Mouse (Mus musculus): ENCODE measurements around the gene Banf2.

Gene Banf2

DNA sequence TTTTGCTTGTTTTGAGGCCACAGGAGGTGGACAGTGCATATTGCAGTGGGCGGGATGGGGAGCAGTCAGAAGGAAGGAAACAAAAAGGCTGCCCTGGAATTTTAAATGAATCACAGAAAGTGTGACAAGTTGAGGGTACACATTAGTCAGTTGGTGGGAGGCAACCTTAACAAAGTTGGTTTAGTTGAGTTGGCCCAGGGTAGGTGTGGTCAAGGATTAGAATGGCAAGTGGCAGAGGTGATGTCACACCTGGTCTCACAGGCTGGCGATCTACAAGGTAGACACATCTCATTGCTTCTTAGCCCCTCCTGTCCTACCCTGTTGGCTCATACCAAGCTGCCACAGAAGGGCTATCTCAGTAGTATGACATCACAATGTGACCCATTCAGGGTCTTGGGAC, at the start of gene Banf2:
TSS of gene Banf2 (plus strand) at position 396 of the 400 bp plus-strand sequence.
- DNase-seq, result no peak

DNA sequence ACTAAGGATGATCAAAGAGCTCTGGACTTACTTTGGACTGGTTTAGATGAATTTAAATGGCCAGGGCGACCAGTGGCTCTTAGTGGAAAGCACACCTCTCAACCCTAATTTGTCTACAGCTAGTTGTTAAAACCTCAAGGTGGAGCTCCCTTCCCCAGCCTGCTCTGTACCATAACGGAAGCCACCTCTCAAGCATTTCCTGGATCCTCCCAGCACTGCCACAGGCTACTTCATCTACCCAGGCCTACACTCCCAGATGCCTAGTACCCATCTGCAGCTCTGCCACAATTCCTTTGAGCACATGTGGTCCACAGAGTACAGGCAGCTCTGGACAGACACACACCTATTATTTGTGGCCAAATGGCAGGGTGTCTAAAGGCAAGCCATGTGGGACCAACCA, 49.4 kb upstream of the Banf2 start:
- no peak for DNase-seq

DNA sequence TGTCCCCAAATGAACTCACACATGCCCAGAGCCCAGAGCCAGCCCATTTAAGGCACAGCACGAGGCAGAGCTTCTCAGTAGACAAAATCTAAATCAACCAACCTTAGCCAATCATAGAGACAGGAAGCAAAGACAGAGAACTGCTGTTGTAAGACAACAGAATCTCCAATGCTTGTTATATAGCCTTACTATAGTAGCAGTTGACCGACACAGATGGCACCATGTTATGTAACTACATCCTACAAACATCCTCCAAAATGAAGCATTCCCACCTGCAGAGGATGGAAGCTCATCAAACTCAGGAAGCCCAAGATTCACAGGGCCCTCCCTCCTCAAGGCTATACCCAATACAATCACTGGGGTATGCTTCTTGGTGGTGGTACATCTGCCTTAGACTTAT, 45.4 kb upstream of the Banf2 start:
- DNase-seq, result no peak

DNA sequence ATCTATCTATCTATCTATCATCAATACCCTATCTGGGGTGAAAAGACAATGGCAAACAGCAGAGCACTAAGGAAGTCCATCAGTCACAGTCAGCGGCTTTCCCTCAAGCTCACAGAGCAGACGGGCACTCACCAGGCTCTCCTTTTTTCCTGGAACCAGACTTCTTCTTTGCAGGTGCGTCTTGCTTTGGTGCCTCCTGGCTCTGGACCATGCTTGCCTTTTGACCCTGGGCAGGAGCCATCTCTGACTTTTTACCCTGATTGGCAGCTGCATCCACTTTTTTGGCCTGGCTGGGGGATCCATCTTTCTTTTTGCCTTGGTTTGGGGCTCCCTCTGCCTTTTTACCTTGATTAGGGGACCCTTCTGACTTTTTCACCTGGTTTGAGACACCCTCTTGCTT, 44.8 kb upstream of the Banf2 start:
- peak; percentile 33 to 42 for DNase-seq

DNA sequence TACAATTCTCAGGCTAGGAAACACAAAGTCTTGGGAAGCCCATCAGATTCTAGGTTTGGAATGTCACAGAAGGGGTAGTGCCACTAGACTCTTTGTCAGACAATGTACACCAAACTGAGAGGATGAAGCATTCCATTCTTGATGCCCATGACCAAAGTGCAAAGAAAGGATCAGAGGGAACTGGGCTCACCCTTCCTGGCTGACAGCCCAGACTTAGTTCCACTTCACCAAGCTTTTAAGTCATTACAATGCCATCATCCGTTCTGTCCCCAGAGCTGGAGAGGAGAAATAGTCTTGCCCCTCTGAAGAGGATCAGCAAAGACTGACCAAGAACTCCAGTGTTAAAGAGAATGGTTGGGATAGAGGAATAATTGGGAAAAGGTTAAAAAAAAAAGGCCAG, 41.9 kb upstream of the Banf2 start:
- no peak for DNase-seq

DNA sequence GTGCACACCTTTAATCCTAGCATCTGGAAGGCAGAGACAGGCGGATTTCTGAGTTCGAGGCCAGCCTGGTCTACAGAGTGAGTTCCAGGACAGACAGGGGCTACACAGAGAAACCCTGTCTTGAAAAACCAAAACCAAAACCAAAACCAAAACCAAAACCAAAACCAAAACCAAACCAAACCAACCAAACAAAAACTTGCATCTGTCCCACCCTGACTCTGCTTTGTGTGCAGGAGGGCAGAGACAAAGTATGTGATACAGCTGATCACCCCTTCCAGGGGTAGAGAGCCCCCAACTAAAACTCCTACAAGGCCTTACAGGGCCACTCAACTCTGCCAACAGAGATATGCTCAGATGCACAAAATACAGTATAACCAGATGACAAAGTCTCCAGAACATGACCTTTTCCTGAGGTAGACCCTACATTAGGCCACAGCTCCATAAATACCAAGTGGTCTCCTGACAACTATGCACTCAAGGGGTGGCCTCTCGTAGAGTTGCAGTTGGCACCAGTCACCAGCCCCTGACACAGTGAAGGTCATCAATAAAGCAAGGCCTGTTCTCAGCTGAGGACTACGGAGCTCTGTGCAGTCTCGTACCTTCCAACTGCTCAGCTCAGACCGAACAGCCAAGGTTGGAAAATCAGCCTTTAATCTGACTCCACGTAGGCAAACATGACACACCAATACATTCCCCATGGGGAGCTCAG, 40.7 kb upstream of the Banf2 start:
- DNase-seq, result no peak

DNA sequence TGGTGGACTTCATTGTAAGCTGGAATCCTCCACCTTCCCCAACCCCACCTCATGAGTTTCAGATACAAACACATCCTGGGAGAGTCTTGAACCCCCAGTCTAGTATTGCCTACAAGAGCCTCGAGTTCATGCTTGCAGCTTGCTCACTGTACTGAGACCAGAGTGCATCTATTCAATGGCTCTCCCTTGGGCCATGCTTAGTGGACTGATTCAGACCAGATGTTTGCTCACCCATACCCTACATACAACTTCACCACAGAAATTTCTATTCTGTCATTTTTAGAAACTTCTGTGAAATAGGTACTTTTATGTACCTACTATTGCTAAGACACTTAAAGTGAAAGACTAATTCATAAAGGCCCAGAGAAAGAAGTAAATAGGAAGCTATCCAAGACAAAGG, 39.9 kb upstream of the Banf2 start:
- no peak for DNase-seq

DNA sequence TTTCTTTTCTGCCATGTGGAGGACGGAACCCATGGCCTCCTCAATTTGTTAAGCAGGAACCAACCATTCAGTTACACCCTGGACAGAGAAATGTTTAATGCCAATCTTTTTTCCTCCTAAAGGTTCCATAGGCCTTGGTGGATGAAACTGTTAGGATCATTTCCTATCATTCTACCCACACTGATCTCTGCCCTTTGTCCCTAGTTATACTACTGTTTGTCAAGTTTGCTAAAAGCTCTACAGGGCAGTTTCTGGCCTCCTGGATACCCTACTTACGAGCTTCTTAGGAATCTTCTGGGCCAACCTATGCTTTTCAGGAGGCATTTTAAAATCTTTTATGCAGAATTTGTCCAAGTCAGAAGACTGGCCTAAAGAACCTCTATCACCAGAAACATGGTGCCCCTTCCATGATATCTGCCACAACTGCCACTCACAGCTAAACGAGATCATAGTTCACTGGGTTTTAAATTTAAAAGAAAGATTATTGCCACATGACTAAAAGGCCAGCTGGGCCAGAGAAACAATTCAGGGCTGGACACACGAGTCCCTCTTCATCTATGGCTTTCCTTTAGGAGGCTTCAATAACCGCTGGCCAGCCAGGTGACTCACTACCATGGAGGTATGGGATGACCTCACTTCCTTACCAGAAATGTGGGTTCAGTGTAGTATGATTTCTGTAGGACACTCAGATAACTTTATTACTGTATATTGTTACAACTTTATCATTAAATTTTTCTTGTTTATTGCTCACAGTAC, 30.5 kb upstream of the Banf2 start:
- no peak for DNase-seq

DNA sequence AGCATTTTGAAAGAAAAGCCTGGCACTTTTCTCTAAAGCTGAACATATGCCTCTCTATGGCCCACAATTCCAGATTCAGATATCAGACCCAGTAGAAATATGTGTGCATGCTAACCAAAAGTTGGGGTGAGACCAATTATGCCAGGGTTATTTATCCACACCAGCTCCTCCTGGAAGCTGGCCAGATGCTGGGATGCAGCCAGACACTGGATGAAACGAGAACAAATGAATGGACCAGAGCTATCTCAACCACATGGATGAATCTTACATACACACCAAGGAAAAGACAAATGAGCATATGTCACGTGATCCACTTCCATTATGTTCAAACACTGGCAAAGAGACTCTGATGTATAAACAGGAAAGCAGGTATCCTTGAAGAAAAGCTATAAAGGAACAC, 29.3 kb upstream of the Banf2 start:
- DNase-seq, result peak in 1 of 2 experiments; percentile 59

DNA sequence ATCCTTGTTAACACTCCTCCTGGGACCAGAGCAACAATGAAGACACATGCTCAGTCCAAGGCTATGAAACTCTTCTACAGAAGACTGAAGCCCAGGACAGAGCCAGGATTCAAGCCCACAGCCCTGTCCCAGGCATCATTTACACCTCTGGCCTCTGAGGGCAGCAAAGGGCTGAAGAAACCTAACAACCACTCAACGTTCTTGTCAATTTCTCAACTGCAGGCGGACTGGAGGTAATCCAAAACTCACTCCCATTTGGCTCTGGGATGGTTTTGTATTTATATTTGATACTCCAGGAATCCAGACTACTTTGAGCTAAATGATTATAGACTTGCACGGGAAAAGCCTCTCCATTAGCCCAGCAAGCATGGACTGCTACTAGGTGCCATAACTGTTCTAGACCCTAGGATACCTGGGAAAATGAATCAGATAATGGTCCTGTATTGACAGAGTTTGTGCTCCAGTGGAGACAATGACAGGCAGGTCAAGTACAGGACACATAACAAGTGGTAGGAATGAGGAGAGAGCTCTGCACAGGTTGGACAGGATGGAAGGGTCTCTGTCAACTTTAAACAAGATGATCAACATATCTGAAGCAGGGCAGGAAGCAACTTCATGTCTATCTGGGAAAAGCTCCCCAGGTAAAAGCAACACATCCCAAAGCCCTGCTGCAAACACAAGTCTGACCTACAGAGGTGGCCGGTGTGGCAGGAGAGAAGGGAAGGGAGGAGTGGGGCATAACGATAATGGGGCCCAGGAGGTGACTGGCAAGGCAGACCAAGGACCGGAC, 27.5 kb upstream of the Banf2 start:
- DNase-seq, result no peak

DNA sequence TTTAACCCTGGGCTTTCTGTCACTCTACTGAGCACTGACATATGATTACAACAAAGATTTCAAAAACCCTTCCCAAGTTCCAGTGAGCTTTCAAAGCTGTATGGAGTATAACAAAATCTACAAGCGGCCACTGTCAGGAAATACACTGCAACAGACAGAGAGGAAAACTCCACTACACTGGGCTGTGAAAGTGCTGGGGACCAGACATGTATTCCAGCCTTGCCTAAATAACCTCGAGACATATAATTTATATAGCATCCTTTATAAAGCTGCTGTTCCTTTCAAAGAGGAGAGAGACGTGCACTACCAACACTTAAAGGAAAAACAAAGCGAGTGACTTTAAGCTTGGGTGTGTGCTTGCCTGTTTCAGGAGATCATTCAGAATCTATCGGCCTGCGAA, 26.2 kb upstream of the Banf2 start:
- DNase-seq, result no peak

DNA sequence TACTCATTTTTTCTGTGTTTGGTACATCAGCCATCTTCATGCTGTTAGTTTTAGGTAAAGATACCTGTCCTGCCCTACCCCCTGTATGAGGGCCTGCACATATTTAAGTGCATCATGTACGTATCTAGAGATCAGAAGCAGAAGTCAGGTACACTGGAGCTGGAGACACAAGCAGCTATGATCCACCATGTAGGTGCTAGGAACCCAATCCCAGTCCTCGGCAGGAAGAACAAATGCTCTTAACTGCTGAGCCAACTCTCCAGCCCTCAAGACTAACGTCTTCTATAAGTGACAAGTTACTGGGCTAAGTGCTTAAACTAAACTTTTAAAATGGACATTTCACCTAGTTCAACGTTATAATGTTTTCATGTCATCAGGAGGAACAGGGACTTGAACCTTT, 25.6 kb upstream of the Banf2 start:
- DNase-seq, result no peak

DNA sequence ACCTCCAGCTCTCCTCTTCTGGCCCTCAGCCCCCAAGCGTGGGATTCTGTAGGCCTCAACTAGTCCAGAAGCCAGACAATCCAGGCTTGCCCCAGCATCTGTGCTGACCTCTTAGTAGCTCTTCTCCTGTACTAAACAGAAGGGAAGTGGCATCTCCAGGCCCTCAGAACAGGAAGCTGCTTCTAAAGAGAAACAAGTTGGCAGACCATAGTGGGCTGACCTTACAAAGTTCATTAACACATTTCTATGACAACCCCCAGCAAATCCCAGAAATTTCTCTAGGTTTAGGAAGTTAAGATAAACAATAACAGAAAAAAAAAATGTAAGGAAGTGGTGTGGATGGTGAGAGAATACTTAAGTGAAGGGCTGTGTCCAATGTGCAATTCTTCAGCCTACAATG, 23.8 kb upstream of the Banf2 start:
- DNase-seq, result no peak

DNA sequence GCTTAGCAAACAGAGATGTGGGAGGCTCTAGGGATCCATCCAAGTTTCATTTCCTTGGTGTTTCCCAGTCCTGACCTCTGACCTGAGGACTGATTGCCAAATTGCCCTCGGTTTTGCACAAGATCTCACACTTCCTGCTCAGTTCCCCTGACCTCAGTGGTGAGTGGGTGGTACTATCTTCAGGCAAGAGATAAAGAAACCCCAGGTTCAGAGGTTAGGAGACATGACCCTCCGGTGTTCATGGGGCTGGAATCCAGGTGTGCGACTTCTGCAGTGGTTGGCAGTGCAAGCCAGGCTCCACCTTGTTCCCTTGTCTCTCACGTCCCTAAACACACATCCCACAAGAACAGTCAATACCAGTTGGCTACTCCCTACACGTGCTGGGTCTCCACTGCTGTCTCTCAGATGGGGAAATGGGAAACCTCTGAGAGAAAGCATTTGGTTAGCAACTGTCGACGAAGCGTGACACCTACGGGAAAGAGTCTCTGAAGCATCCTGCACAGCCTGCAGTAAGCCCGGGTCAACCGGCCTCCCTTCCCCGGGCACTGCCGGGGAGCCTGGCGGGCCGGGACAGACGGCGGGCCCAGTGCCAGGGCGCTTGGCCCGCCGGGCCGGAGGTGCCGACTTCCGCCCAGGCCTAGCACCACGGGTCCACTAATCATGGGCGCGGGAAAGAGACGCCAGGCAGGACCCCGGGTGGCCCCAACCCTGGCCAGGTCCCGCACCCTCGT, 23.1 kb upstream of the Banf2 start:
- peak in 1 of 2 experiments; percentile 15 for DNase-seq

DNA sequence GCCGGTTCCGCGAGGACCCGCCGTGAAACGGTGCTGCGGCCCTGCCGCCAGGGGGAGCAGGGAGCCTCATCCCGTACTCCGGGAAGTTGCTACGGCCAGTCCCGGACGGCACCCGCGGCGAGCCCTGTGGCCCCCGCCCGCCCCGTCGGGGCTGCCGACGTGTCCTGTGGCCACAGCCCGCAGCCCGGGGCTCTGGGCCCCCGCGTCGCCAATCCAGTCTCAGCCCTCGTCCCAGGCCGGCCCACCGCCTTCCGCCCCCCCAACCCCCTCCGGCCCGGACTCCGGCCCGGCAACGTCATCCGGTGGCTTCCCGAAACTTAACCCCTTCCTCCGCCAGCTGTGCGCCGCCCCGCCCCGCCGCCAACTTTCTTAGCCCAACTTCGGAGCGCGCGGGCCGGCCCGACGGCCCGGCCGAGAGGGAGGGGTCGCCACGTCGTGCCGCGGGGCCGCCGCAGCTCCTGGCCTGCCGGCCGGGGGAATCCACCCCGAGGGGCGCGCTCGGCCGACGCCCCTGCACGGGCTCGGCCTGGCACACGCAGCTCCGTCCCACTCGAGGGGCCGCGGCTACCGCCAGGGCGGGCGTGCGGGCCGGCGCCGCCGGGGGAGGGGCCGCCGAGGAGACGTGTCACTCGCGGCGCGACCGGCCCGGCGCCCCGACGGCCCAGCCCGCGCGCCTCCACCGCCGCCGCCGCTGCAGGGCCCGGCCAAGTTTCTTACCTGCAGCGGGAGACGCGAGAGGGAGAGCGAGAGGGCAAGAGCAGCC, 22.4 kb upstream of the Banf2 start:
- DNase-seq, result peak; percentile 73 to 83

DNA sequence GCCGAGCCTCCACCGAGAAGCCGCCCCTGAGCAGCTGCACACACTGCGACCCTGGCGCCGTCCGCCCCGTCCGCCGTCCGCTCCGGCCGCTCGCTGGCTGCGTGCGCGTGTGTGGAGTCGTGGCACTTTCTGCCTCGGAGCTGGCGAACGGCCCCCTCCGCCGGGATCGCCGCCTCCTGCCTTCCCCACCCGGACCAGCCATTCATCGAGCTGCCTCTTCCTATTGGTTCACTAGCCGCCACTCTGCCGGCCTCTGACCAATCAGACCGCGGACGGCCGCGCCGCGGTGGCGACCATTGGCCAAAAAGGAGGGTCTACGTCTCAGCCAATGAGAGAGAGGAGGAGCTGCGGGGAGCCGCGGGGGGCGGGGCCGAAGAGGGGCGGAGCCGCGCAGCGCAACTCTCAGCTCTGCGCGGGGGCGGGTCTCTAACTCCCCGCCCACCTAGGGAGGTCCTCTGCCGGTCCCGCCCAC, 21.7 kb upstream of the Banf2 start, which contains the start of gene Rrbp1:
TSS of gene Rrbp1 (minus strand) at position 184 of the 472 bp plus-strand sequence.
- DNase-seq, result peak; percentile 99

DNA sequence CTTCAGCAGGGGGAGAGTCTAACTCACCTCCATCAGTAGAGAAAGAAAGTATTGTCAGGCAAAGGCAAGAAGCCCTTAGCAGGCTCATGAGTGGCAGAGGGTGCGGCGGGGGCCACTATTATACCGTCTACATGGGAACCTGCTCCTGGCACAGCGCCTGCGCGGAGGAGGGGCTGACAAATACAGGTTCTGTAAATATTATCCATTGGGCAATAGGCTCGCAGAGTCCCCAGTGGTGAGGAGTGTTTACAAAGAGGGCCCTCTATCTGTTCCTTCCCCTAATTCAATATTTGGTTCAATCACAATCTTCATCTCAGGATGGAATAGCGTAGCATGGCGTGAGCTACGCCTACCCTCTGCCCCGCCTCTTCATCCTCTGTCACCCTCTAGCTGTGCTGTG, 18.8 kb upstream of the Banf2 start:
- DNase-seq, result peak; percentile 15 to 44

DNA sequence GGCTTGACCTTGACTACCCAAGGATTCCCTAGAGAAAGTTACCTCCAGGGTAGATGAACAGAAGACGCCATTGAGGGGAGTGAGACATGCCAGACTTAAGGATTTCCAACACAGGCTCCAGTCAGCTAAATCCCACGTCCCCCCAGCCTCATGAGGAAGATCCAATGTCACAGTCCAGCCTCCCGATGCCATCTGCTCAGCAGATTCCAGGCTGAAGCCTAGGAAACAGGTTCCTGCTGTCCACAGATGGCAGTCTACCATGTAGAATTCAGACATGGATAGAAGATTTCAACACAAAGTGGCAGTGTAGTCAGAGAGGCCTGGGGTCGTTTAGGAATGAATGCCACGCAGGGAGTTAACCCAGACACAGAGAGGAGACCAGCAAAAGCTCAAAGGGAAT, 18.4 kb upstream of the Banf2 start:
- peak; percentile 24 to 45 for DNase-seq

DNA sequence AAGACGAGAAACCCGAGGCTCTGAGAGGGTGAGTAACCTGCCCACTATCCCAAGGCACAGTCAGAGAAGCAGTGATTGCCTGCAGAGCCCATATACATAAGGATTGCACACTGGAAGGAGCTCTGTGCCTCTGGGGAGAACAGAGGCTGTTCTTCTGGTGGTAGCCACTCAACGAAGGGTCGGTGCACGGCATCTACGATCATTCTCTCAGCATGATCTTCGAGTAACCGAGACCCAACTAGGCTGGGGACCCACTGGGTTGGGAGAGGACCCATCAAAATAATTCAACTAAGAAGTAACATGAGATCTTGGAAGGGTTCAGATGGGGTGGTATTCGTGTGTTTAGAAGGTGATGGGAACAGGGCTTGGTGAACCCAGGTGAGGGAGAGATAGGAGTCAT, 17.0 kb upstream of the Banf2 start:
- no peak for DNase-seq

DNA sequence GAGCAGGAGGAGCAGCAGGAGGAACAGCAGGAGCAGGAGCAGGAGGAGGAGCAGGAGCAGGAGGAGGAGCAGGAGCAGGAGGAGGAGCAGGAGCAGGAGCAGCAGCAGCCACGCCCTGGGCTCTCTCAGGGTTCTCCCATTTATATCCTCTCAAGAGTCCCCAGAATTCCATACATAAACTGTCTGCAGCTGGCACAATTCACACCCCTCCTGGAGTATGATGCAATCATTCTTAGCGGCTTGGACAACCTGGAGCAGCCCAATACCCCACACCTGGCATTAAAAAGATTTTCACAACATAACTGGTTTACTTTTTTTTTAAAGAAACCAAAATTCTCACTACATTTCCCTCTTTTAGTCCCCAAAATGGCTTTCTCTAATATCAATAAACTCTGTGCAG, 12.9 kb upstream of the Banf2 start:
- no peak for DNase-seq

DNA sequence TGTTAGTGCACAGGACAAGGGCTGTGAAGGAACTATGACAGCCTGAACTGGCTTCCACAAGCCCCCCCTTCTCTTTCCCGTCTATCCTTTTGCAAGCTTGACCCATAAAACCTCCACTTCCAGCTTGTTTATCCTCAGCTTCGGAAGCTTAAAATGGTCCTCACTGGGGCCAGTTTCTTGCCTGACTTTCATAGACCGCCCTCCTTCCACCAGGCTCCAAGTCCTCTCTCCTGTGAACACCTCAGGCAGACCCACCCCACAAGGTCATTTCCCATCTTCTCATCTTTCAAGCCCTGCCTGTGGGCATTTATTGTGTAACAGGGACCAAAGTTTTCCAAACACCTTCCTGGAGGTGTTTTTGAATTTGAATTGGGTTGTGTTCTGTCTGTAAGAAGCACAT, 10.4 kb upstream of the Banf2 start:
- DNase-seq, result no peak

DNA sequence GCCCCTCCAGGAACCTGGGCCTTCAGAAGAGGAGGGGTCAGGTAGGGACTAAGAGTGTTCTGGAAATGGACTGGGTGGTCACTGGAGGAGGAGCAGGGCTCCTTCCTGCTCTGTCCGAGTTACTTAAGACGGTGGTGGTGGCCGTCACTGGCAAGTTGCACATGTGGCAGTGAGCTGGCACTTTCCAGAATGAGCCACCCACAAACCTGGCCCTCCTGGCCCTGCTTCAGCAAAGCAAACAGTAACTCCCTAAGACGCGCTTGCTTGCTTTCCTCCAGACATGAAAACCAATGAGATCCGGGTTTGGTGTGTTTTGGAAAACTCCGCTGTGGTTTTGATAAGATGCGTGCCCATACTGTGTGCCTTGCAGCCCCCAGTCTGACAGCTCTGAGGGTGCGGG, 7.5 kb upstream of the Banf2 start:
- no peak for DNase-seq

Measured in cerebellum, postnatal 25 days (tissue).